Mouse (Mus musculus): Measurements from ENCODE around the gene Armt1. TPM values are rescaled to one million over a fixed set of nuclear protein-coding genes. Genes with fewer than 3 reads are reported as not detected.
"Not testable (repeated sequence)": the region's sequence is repeated elsewhere in the genome, so short reads cannot be mapped to it uniquely, and the experiment has no call there.

The Armt1 gene
- polyA plus RNA-seq, 1 experiment from 2014 or later: 34.1 TPM

- Histone ChIP-seq H3K27me3 (ENCODE audit: poor library complexity, severe bottlenecking) (no peaks in the 10 kb centered on the region), H3K4me3 (no peak overlapping the region), H3K4me1 (no peaks in the 10 kb centered on the region), H3K9me3 (no peaks in the 10 kb centered on the region), H3K36me3 (replicated peaks) (peaks cover 85% of the 10 kb centered on the region), H3K27ac (no peak overlapping the region)
- WGBS: 62% methylated on average over 5 of the region's 5 CpGs
- peak; percentile 29 for DNase-seq (ENCODE audit: extremely low spot score, low spot score)
These were observed 27.3 kb upstream of the Armt1 start for GRCm38 (mm10) chr10:4404895-4405491.

- Histone ChIP-seq H3K9me3 (no peaks in the 10 kb centered on the region), H3K27me3 (ENCODE audit: poor library complexity, severe bottlenecking) (no peaks in the 10 kb centered on the region), H3K27ac (no peak overlapping the region), H3K4me3 (no peak overlapping the region), H3K36me3 (replicated peaks) (peaks cover 86% of the 10 kb centered on the region), H3K4me1 (no peaks in the 10 kb centered on the region)
- WGBS: 93% methylated on average over 5 of the region's 5 CpGs
- no peak for DNase-seq (ENCODE audit: extremely low spot score, low spot score)
These were observed 26.8 kb upstream of the Armt1 start for GRCm38 (mm10) chr10:4405511-4405910.

GRCm38 (mm10) chr10:4407191-4407590 lies 25.1 kb upstream of the Armt1 start:
- 96% methylated on average over 1 of the region's 1 CpGs for WGBS
- peaks cover 90% of the 10 kb centered on the region for H3K36me3 ChIP-seq (replicated peaks)
- H3K9me3 ChIP-seq: no peaks in the 10 kb centered on the region

GRCm38 (mm10) chr10:4425245-4425644 lies 7.0 kb upstream of the Armt1 start:
- Histone ChIP-seq H3K27ac (no peak overlapping the region), H3K36me3 (replicated peaks) (peaks cover 78% of the 10 kb centered on the region), H3K4me3 (no peak overlapping the region), H3K9me3 (no peaks in the 10 kb centered on the region), H3K4me1 (no peaks in the 10 kb centered on the region), H3K27me3 (ENCODE audit: poor library complexity, severe bottlenecking) (no peaks in the 10 kb centered on the region)
- WGBS: 87% methylated on average over 8 of the region's 8 CpGs
- no peak for DNase-seq (ENCODE audit: extremely low spot score, low spot score)

More at GRCm38 (mm10) chr10:4407191-4407590, 25.1 kb upstream of the Armt1 start:
- DNase-seq (ENCODE audit: extremely low spot score, low spot score): no peak
- Histone ChIP-seq H3K4me1 (no peaks in the 10 kb centered on the region), H3K27me3 (ENCODE audit: poor library complexity, severe bottlenecking) (no peaks in the 10 kb centered on the region), H3K4me3 (no peak overlapping the region), H3K27ac (no peak overlapping the region)

- no peak overlapping the region for H3K4me3 ChIP-seq
- H3K27me3 ChIP-seq (ENCODE audit: poor library complexity, severe bottlenecking): no peaks in the 10 kb centered on the region
- H3K9me3 ChIP-seq: no peaks in the 10 kb centered on the region
- H3K36me3 ChIP-seq (replicated peaks): peaks cover 36% of the 10 kb centered on the region
- no peak for DNase-seq (ENCODE audit: extremely low spot score, low spot score)
- no peak overlapping the region for H3K27ac ChIP-seq
- WGBS: 91% methylated on average over 8 of the region's 8 CpGs
- H3K4me1 ChIP-seq: peaks cover 20% of the 10 kb centered on the region
These were observed 1.9 kb upstream of the Armt1 start for GRCm38 (mm10) chr10:4430399-4430798.

GRCm38 (mm10) chr10:4430826-4431225 lies 1.4 kb upstream of the Armt1 start:
- WGBS: 95% methylated on average over 3 of the region's 3 CpGs
- Histone ChIP-seq H3K36me3 (replicated peaks) (peaks cover 36% of the 10 kb centered on the region), H3K9me3 (no peaks in the 10 kb centered on the region), H3K27ac (no peak overlapping the region), H3K4me1 (peaks cover 20% of the 10 kb centered on the region), H3K27me3 (ENCODE audit: poor library complexity, severe bottlenecking) (no peaks in the 10 kb centered on the region), H3K4me3 (peak overlapping the region; percentile 68)
- no peak for DNase-seq (ENCODE audit: extremely low spot score, low spot score)

GRCm38 (mm10) chr10:4431746-4432122 lies 533 bp upstream of the Armt1 start:
- Histone ChIP-seq H3K4me3 (peak overlapping the region; percentile 68), H3K4me1 (peaks cover 20% of the 10 kb centered on the region), H3K9me3 (no peaks in the 10 kb centered on the region), H3K27ac (peak overlapping the region; percentile 86), H3K27me3 (ENCODE audit: poor library complexity, severe bottlenecking) (no peaks in the 10 kb centered on the region), H3K36me3 (replicated peaks) (peaks cover 36% of the 10 kb centered on the region)
- no peak for DNase-seq (ENCODE audit: extremely low spot score, low spot score)
- 13% methylated on average over 5 of the region's 5 CpGs for WGBS

- DNase-seq (ENCODE audit: extremely low spot score, low spot score): no peak
- H3K36me3 ChIP-seq (replicated peaks): peaks cover 40% of the 10 kb centered on the region
- no peaks in the 10 kb centered on the region for H3K27me3 ChIP-seq (ENCODE audit: poor library complexity, severe bottlenecking)
- 12% methylated on average over 19 of the region's 19 CpGs for WGBS
- peak overlapping the region; percentile 91 for H3K27ac ChIP-seq
- peak overlapping the region; percentile 68 for H3K4me3 ChIP-seq
- H3K4me1 ChIP-seq: peaks cover 20% of the 10 kb centered on the region
- no peaks in the 10 kb centered on the region for H3K9me3 ChIP-seq
These were observed 909 bp downstream of the Armt1 start for GRCm38 (mm10) chr10:4432996-4433755.

- whole genome bisulfite sequencing: 93% methylated on average over 2 of the region's 2 CpGs
- not testable (repeated sequence) for H3K27me3 ChIP-seq (ENCODE audit: poor library complexity, severe bottlenecking); H3K9me3 ChIP-seq; H3K27ac ChIP-seq; DNase-seq (ENCODE audit: extremely low spot score, low spot score)
- Histone ChIP-seq H3K4me1 (peaks cover 20% of the 10 kb centered on the region), H3K4me3 (peak overlapping the region; percentile 68; the same call in 1 of the 2 replicates), H3K36me3 (replicated peaks) (peaks cover 41% of the 10 kb centered on the region)
These were observed 1.6 kb downstream of the Armt1 start for GRCm38 (mm10) chr10:4433871-4434270.

- 84% methylated on average over 3 of the region's 3 CpGs for WGBS
These were observed 3.1 kb downstream of the Armt1 start for GRCm38 (mm10) chr10:4435416-4435815.

GRCm38 (mm10) chr10:4456409-4456808 lies 24.1 kb downstream of the Armt1 start:
- peaks cover 43% of the 10 kb centered on the region for H3K36me3 ChIP-seq (replicated peaks)
- 83% methylated on average over 4 of the region's 4 CpGs for WGBS
- no peak overlapping the region for H3K27ac ChIP-seq

More at GRCm38 (mm10) chr10:4435416-4435815, 3.1 kb downstream of the Armt1 start:
- H3K4me1 ChIP-seq: peaks cover 20% of the 10 kb centered on the region
- no peak for DNase-seq (ENCODE audit: extremely low spot score, low spot score)
- H3K36me3 ChIP-seq (replicated peaks): peaks cover 56% of the 10 kb centered on the region
- no peaks in the 10 kb centered on the region for H3K9me3 ChIP-seq
- no peak overlapping the region for H3K4me3 ChIP-seq
- no peak overlapping the region for H3K27ac ChIP-seq
- no peaks in the 10 kb centered on the region for H3K27me3 ChIP-seq (ENCODE audit: poor library complexity, severe bottlenecking)

GRCm38 (mm10) chr10:4460201-4460600 lies 27.9 kb downstream of the Armt1 start:
- no peaks in the 10 kb centered on the region for H3K9me3 ChIP-seq
- no peak for DNase-seq (ENCODE audit: extremely low spot score, low spot score)
- no peaks in the 10 kb centered on the region for H3K4me1 ChIP-seq
- H3K27ac ChIP-seq: no peak overlapping the region
- WGBS: 97% methylated on average over 2 of the region's 2 CpGs
- H3K27me3 ChIP-seq (ENCODE audit: poor library complexity, severe bottlenecking): no peaks in the 10 kb centered on the region
- no peak overlapping the region for H3K4me3 ChIP-seq
- peaks cover 9% of the 10 kb centered on the region for H3K36me3 ChIP-seq (replicated peaks)

More at GRCm38 (mm10) chr10:4456409-4456808, 24.1 kb downstream of the Armt1 start:
- no peaks in the 10 kb centered on the region for H3K27me3 ChIP-seq (ENCODE audit: poor library complexity, severe bottlenecking)
- no peak for DNase-seq (ENCODE audit: extremely low spot score, low spot score)
- H3K9me3 ChIP-seq: no peaks in the 10 kb centered on the region
- H3K4me1 ChIP-seq: no peaks in the 10 kb centered on the region
- no peak overlapping the region for H3K4me3 ChIP-seq

- Histone ChIP-seq H3K27me3 (ENCODE audit: poor library complexity, severe bottlenecking) (no peaks in the 10 kb centered on the region), H3K4me3 (no peak overlapping the region), H3K4me1 (no peaks in the 10 kb centered on the region), H3K9me3 (no peaks in the 10 kb centered on the region), H3K27ac (no peak overlapping the region), H3K36me3 (replicated peaks) (no peaks in the 10 kb centered on the region)
- no peak for DNase-seq (ENCODE audit: extremely low spot score, low spot score)
- WGBS: 84% methylated on average over 7 of the region's 7 CpGs
These were observed 33.5 kb downstream of the Armt1 start for GRCm38 (mm10) chr10:4465799-4466198.
